Mouse (Mus musculus) heart, embryonic 16.5 days (tissue): ENCODE results near the gene Ago1. TPM values are rescaled to one million over a fixed set of nuclear protein-coding genes. Genes with fewer than 3 reads are reported as not detected.

Experiments used
- ATAC-seq: fragments of 200-750 bp; cut with Nextera tagmentation; replicated peaks from 2 replicates; pipeline ENCODE4 v1.8.0; 2017; ENCODE audit warnings: moderate number of reproducible peaks; ENCODE audit not compliant: insufficient read depth, low FRiP score; ENCODE audit errors: extremely low read depth
- H3K27ac ChIP-seq: fragments of 300-500 bp; sonication (generic); 2 replicates; pipeline ENCODE4 v1.5.1; 2014; ENCODE audit warnings: mild to moderate bottlenecking, low read length, control low read depth, moderate library complexity
- H3K27me3 ChIP-seq: fragments of 300-500 bp; sonication (generic); 2 replicates; pipeline ENCODE4 v1.6.1; 2014; ENCODE audit warnings: low read length, mixed read lengths; ENCODE audit not compliant: control insufficient read depth, insufficient read depth
- H3K36me3 ChIP-seq: fragments of 300-500 bp; sonication (generic); 2 replicates; pipeline ENCODE4 v1.6.1; 2014; ENCODE audit not compliant: control insufficient read depth, insufficient read depth
- H3K4me1 ChIP-seq: fragments of 300-500 bp; sonication (generic); 2 replicates; pipeline ENCODE4 v1.6.1; 2014; ENCODE audit warnings: low read length, mixed read lengths; ENCODE audit not compliant: control insufficient read depth, insufficient read depth
- H3K4me2 ChIP-seq: fragments of 300-500 bp; sonication (generic); 2 replicates; pipeline ENCODE4 v1.6.1; 2014; ENCODE audit warnings: low read depth, mild to moderate bottlenecking, control low read depth, low read length
- H3K4me3 ChIP-seq: fragments of 300-500 bp; sonication (generic); 2 replicates; pipeline ENCODE4 v1.5.1; 2014; ENCODE audit warnings: mild to moderate bottlenecking, control low read depth, low read length
- H3K9ac ChIP-seq: fragments of 300-500 bp; sonication (generic); 2 replicates; pipeline ENCODE4 v1.6.1; 2014; ENCODE audit warnings: low read length, control low read depth
- H3K9me3 ChIP-seq: fragments of 300-500 bp; sonication (generic); replicated peaks from 2 replicates; pipeline ENCODE4 v1.6.1; 2016; ENCODE audit warnings: low read length; ENCODE audit not compliant: control insufficient read depth
- WGBS: fragments of 180-500 bp; shearing (Covaris S2); extraction: QIAGEN DNeasy Blood & Tissue Kit; methylation state at CpG from one replicate; pipeline ENCODE4 v1.1.7; 2014; 5-methylcytosine and 5-hydroxymethylcytosine counted together
- polyA plus RNA-seq: library from polyadenylated mRNA; unstranded; fragments of >200 nt; fragmentation: Nextera tagmentation; extraction: Ambion mirVana; gene quantifications from 2 replicates; pipeline ENCODE4 v1.2.1, GENCODE M21; 2015

Gene Ago1
- polyA plus RNA-seq, 1 experiment from 2014 or later, result 2.1 TPM

- 75% methylated on average over 2 of the region's 2 CpGs for WGBS
- H3K9ac ChIP-seq, result no peak overlapping the region
- no peaks in the 10 kb centered on the region for H3K27me3 ChIP-seq
- no peaks in the 10 kb centered on the region for H3K36me3 ChIP-seq
- H3K4me2 ChIP-seq, result no peak overlapping the region
- no peaks in the 10 kb centered on the region for H3K9me3 ChIP-seq
- H3K27ac ChIP-seq, result no peak overlapping the region
- no peak for ATAC-seq
- H3K4me3 ChIP-seq, result no peak overlapping the region
- peaks cover 3% of the 10 kb centered on the region; the same call in 1 of the 2 replicates for H3K4me1 ChIP-seq
Observed at GRCm38 (mm10) chr4:126496963-126497362, 28.6 kb upstream of the Ago1 start.

- Histone ChIP-seq H3K4me2 (no peak overlapping the region), H3K36me3 (no peaks in the 10 kb centered on the region), H3K27me3 (no peaks in the 10 kb centered on the region), H3K9ac (no peak overlapping the region), H3K4me3 (no peak overlapping the region), H3K4me1 (peaks cover 3% of the 10 kb centered on the region; the same call in 1 of the 2 replicates), H3K9me3 (no peaks in the 10 kb centered on the region), H3K27ac (0 out of 2 replicates have a peak overlapping the region, but pooled peaks have one; percentile 7)
- no peak for ATAC-seq
- WGBS, result 66% methylated on average over 5 of the region's 5 CpGs
Observed at GRCm38 (mm10) chr4:126495942-126496790, 27.8 kb upstream of the Ago1 start.

DNA sequence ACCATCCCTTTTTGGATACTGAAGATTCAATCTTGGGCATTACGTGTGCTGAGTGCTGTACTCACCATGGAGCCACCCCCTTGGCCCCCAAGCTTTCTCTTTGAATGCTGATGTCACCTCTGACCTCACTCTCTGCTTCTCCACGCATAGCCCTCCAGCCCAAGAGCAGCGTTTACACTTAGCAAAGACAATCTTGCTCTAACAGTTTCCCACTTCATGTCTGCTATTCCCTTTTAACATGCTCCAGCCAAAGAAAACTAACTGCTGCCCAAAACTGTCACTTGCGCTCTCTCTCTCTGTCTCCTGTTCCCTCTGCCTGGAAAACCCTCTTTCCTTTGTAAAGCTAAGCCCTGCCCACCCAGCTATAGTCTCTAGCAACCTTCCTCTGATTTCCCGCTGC, 27.1 kb upstream of the Ago1 start:
- H3K9ac ChIP-seq, result no peak overlapping the region
- WGBS, result 50% methylated on average over 5 of the region's 5 CpGs
- H3K36me3 ChIP-seq, result no peaks in the 10 kb centered on the region
- no peak overlapping the region for H3K4me2 ChIP-seq
- H3K4me1 ChIP-seq, result peaks cover 3% of the 10 kb centered on the region; the same call in 1 of the 2 replicates
- no peaks in the 10 kb centered on the region for H3K9me3 ChIP-seq
- no peak for ATAC-seq
- H3K27ac ChIP-seq, result no peak overlapping the region; the same call in 1 of the 2 replicates
- no peaks in the 10 kb centered on the region for H3K27me3 ChIP-seq
- no peak overlapping the region for H3K4me3 ChIP-seq

DNA sequence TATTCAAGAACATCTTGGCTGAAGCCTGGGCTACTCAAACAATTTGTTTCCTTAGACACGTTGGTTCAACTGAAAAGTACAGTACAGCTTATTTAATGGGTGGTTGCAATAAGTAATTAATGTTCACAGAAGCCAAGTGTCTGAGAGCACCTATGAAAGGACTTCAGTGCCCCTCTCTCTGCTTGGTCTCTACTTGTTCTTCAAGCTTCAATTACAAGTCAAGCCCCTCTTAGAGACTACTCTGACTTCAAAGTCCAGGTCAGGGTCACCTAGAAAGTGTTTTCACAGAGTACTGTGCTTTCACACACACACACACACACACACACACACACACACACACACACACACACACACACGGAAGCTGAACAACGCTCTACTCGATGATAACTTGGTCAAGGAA, 25.0 kb upstream of the Ago1 start:
- no peak overlapping the region for H3K27ac ChIP-seq
- H3K36me3 ChIP-seq, result no peaks in the 10 kb centered on the region
- no peak overlapping the region for H3K9ac ChIP-seq
- no peaks in the 10 kb centered on the region for H3K9me3 ChIP-seq
- H3K4me1 ChIP-seq, result peaks cover 3% of the 10 kb centered on the region; the same call in 1 of the 2 replicates
- no peaks in the 10 kb centered on the region for H3K27me3 ChIP-seq
- H3K4me2 ChIP-seq, result no peak overlapping the region
- no peak for ATAC-seq
- 80% methylated on average over 4 of the region's 4 CpGs for WGBS
- no peak overlapping the region for H3K4me3 ChIP-seq

DNA sequence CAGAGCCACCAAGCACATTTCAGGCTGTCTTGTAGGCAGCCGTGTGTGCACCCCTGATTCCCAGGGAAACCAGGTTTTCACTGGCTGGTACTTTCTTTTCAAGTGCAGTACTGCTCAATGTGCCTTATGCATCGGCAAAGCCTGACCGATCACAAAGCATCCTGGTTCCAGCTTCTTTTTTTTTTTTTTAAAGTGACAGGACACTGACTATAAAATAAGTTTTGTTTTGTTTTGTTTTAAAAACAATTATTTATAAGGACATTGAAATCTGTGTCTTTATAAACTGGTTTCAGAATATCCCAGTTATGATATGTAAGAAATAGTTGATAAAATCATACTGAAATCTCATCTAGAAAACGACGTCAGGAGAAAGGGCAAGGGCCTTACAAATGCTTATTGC, 23.6 kb upstream of the Ago1 start:
- Histone ChIP-seq H3K4me1 (peaks cover 3% of the 10 kb centered on the region; the same call in 1 of the 2 replicates), H3K27ac (no peak overlapping the region), H3K4me2 (no peak overlapping the region), H3K36me3 (no peaks in the 10 kb centered on the region), H3K27me3 (no peaks in the 10 kb centered on the region), H3K9me3 (no peaks in the 10 kb centered on the region), H3K4me3 (no peak overlapping the region), H3K9ac (no peak overlapping the region)
- no peak for ATAC-seq
- 65% methylated on average over 5 of the region's 5 CpGs for WGBS

GRCm38 (mm10) chr4:126490726-126491125, 22.3 kb upstream of the Ago1 start:
- Histone ChIP-seq H3K4me3 (no peak overlapping the region), H3K36me3 (no peaks in the 10 kb centered on the region), H3K9me3 (no peaks in the 10 kb centered on the region), H3K27ac (no peak overlapping the region), H3K27me3 (no peaks in the 10 kb centered on the region), H3K4me1 (peaks cover 2% of the 10 kb centered on the region; the same call in 1 of the 2 replicates), H3K4me2 (no peak overlapping the region), H3K9ac (no peak overlapping the region)
- ATAC-seq, result no peak
- 76% methylated on average over 12 of the region's 12 CpGs for WGBS

DNA sequence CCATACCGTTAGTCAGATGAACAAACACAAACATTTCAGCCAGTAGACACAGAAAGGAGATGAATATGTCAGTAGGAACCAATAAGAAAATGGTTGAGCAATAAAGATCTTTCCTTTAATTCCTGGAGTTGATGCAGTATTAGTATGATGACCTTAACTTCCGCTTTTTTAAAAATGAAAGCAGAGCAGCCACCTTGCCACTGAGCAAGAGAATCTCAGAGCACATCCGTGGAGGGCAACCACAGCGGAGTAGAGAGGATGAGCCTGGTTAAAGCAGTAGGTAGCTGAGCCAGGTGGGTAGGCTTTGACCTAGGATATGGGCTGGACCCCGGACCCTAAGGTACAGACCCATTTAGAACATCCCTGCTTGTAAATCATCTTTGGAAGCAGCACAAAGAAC, 21.4 kb upstream of the Ago1 start:
- ATAC-seq, result no peak
- 77% methylated on average over 5 of the region's 5 CpGs for WGBS
- H3K27me3 ChIP-seq, result no peaks in the 10 kb centered on the region
- H3K4me1 ChIP-seq, result no peaks in the 10 kb centered on the region
- H3K4me3 ChIP-seq, result no peak overlapping the region
- H3K9me3 ChIP-seq, result no peaks in the 10 kb centered on the region
- no peak overlapping the region for H3K9ac ChIP-seq
- no peaks in the 10 kb centered on the region for H3K36me3 ChIP-seq
- H3K4me2 ChIP-seq, result no peak overlapping the region
- H3K27ac ChIP-seq, result no peak overlapping the region

DNA sequence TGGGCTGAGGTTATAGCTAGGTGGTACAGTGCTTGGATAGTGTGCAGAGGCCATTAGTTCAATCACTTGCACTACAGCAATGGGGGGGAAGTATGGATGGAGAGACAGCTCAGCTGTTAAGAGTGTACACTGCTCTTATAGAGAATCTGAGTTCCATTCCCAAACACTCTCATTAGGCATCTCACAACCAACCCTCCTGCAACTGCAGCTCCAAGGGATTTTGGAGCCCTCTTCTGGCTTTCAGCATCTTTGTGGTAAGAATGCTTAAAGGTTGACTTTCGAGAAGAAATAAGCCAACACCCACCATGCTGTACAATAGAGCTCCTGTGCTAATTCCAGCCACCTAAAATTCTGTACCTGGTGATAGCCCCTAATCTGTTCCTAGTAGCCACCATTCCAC, 17.8 kb upstream of the Ago1 start:
- Histone ChIP-seq H3K36me3 (no peaks in the 10 kb centered on the region), H3K27ac (no peak overlapping the region), H3K9me3 (no peaks in the 10 kb centered on the region), H3K9ac (no peak overlapping the region), H3K27me3 (no peaks in the 10 kb centered on the region), H3K4me3 (no peak overlapping the region), H3K4me2 (no peak overlapping the region), H3K4me1 (no peaks in the 10 kb centered on the region)
- ATAC-seq, result no peak
- 70% methylated on average over 1 of the region's 1 CpGs for WGBS

GRCm38 (mm10) chr4:126485065-126485464, 16.7 kb upstream of the Ago1 start:
- no peak for ATAC-seq
- 58% methylated on average over 2 of the region's 2 CpGs for WGBS
- no peak overlapping the region for H3K4me3 ChIP-seq

More at GRCm38 (mm10) chr4:126485065-126485464, 16.7 kb upstream of the Ago1 start:
- Histone ChIP-seq H3K9me3 (no peaks in the 10 kb centered on the region), H3K36me3 (no peaks in the 10 kb centered on the region), H3K4me1 (no peaks in the 10 kb centered on the region), H3K4me2 (no peak overlapping the region), H3K9ac (no peak overlapping the region), H3K27ac (no peak overlapping the region), H3K27me3 (no peaks in the 10 kb centered on the region)
